Mouse (Mus musculus): ENCODE measurements at regions not wholly inside any gene's neighbourhood (a gene's known extent, or its start where the extent isn't known, plus 50 kb on each side); places are given as distances from the start of the nearest gene placed in this dataset.

- Histone ChIP-seq H3K4me1 (replicated peaks) (no peaks in the 10 kb centered on the region), H3K27ac (no peak overlapping the region), H3K27me3 (no peaks in the 10 kb centered on the region), H3K4me2 (no peak overlapping the region), H3K4me3 (replicated peaks) (no peak overlapping the region), H3K9me3 (replicated peaks) (0 out of 2 replicates have a peak, but pooled peaks cover under 1% of the 10 kb centered on the region), H3K9ac (no peak overlapping the region), H3K36me3 (no peaks in the 10 kb centered on the region)
- ATAC-seq (ENCODE audit: low read depth) (no peak), DNase-seq (no peak)
- WGBS (ENCODE audit: insufficient replicate concordance): 74% methylated on average over 10 of the region's 10 CpGs
Measured at GRCm38 (mm10) chr9:117905045-117905747, 135.1 kb upstream of the Azi2 start.

DNA sequence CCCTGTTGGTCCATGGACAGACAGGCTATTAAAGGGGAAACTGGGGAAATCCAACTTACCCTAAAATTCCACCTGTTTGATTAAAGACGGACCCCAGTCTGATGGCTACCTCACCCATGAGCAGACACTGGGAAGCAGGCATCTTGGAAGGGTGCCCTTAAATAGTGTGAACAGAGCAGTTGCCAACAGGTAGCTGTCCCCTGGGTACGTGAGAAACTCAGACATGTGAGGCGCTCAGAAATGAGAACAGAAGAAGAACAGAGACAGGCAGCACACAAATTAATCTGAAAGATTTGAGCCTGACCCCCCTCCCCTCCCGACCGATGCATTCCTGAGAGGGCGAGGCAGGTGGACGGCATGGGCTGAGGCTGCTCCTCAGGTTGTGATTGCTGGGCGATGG lies 135.7 kb upstream of the Azi2 start:
- no peaks in the 10 kb centered on the region for H3K27me3 ChIP-seq
- no peaks in the 10 kb centered on the region for H3K4me1 ChIP-seq (replicated peaks)

GRCm38 (mm10) chr9:117903025-117903424 lies 137.3 kb upstream of the Azi2 start:
- no peaks in the 10 kb centered on the region for H3K27me3 ChIP-seq
- ATAC-seq (ENCODE audit: low read depth): no peak
- no peak overlapping the region for H3K9ac ChIP-seq
- no peaks in the 10 kb centered on the region for H3K9me3 ChIP-seq (replicated peaks)
- no peak overlapping the region for H3K4me3 ChIP-seq (replicated peaks)
- H3K4me1 ChIP-seq (replicated peaks): no peaks in the 10 kb centered on the region
- DNase-seq: no peak
- H3K27ac ChIP-seq: no peak overlapping the region
- no peaks in the 10 kb centered on the region for H3K36me3 ChIP-seq
- H3K4me2 ChIP-seq: no peak overlapping the region
- 42% methylated on average over 4 of the region's 4 CpGs for WGBS (ENCODE audit: insufficient replicate concordance)

More for the DNA sequence above, 135.7 kb upstream of the Azi2 start:
- Histone ChIP-seq H3K4me3 (replicated peaks) (no peak overlapping the region), H3K36me3 (no peaks in the 10 kb centered on the region), H3K9ac (no peak overlapping the region), H3K9me3 (replicated peaks) (no peaks in the 10 kb centered on the region), H3K27ac (no peak overlapping the region), H3K4me2 (no peak overlapping the region)
- no peak for DNase-seq
- 72% methylated on average over 8 of the region's 8 CpGs for WGBS (ENCODE audit: insufficient replicate concordance)
- ATAC-seq (ENCODE audit: low read depth): no peak

GRCm38 (mm10) chr9:117902239-117902939 lies 137.9 kb upstream of the Azi2 start:
- DNase-seq (no peak), ATAC-seq (ENCODE audit: low read depth) (no peak)
- no peaks in the 10 kb centered on the region for H3K36me3 ChIP-seq
- no peaks in the 10 kb centered on the region for H3K4me1 ChIP-seq (replicated peaks)
- no peak overlapping the region for H3K4me2 ChIP-seq
- no peaks in the 10 kb centered on the region for H3K9me3 ChIP-seq (replicated peaks)
- 28% methylated on average over 20 of the region's 20 CpGs for WGBS (ENCODE audit: insufficient replicate concordance)
- no peaks in the 10 kb centered on the region for H3K27me3 ChIP-seq
- no peak overlapping the region for H3K9ac ChIP-seq
- no peak overlapping the region for H3K4me3 ChIP-seq (replicated peaks)
- H3K27ac ChIP-seq: no peak overlapping the region

GRCm38 (mm10) chr9:117900631-117901030 lies 139.7 kb upstream of the Azi2 start:
- H3K9me3 ChIP-seq (replicated peaks): no peaks in the 10 kb centered on the region
- 72% methylated on average over 12 of the region's 12 CpGs for WGBS (ENCODE audit: insufficient replicate concordance)
- H3K27me3 ChIP-seq: no peaks in the 10 kb centered on the region
- H3K4me1 ChIP-seq (replicated peaks): no peaks in the 10 kb centered on the region
- H3K27ac ChIP-seq: no peak overlapping the region
- no peaks in the 10 kb centered on the region for H3K36me3 ChIP-seq
- DNase-seq (no peak), ATAC-seq (ENCODE audit: low read depth) (no peak)
- H3K4me2 ChIP-seq: no peak overlapping the region
- no peak overlapping the region for H3K9ac ChIP-seq
- no peak overlapping the region for H3K4me3 ChIP-seq (replicated peaks)

- Histone ChIP-seq H3K4me1 (replicated peaks) (no peaks in the 10 kb centered on the region), H3K27me3 (no peaks in the 10 kb centered on the region), H3K9ac (no peak overlapping the region), H3K4me2 (no peak overlapping the region), H3K36me3 (no peaks in the 10 kb centered on the region), H3K27ac (no peak overlapping the region), H3K9me3 (replicated peaks) (no peaks in the 10 kb centered on the region), H3K4me3 (replicated peaks) (no peak overlapping the region)
- DNase-seq: no peak
- WGBS (ENCODE audit: insufficient replicate concordance): 43% methylated on average over 8 of the region's 8 CpGs
- ATAC-seq (ENCODE audit: low read depth): no peak
Measured at GRCm38 (mm10) chr9:117896517-117896916, 143.8 kb upstream of the Azi2 start.

DNA sequence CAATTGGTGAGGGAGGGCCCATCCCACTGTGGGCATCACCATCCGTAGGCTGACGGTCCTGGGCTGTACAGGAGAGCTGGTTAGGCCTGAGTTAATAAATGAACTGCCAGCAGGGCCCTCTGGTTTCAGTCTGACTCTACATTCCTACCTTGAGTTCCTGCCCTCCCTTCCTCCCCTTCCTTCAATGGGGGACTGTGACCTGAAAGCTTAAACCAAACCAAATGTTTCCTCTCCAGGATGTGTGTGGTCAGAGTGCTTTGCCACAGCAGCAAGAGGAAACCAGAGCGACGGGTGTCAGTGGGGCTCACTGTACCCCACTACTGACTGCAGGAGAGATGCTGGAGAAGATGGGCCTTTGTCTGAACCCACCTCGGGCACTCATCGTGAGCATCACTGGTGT lies 147.7 kb upstream of the Azi2 start:
- no peak for DNase-seq
- H3K27ac ChIP-seq: no peak overlapping the region
- no peak overlapping the region for H3K4me2 ChIP-seq
- H3K4me1 ChIP-seq (replicated peaks): no peaks in the 10 kb centered on the region
- ATAC-seq (ENCODE audit: low read depth): no peak
- H3K27me3 ChIP-seq: no peaks in the 10 kb centered on the region
- no peak overlapping the region for H3K9ac ChIP-seq
- H3K9me3 ChIP-seq (replicated peaks): no peaks in the 10 kb centered on the region
- H3K36me3 ChIP-seq: no peaks in the 10 kb centered on the region
- 20% methylated on average over 6 of the region's 6 CpGs for WGBS (ENCODE audit: insufficient replicate concordance)
- no peak overlapping the region for H3K4me3 ChIP-seq (replicated peaks)

DNA sequence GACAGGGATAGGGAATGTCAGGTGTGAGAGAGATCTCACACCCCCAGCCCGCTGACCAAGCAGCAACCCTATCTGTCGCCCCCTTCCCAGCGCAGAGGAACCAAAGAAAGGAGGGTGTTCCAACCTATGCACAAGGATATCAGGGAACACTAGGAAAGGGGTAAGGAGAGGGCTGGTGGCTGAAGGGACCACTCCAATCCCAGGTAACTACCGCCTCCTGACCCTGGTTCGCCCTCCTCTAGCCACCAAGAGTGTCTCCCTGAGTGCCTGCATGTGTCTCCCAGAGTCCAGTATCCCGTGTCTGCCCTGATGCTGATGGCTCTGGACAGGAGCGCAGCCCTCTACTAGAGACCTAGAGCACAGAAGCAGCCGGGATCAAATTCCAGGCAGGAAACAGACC lies 167.1 kb upstream of the Azi2 start:
- Histone ChIP-seq H3K27ac (no peak overlapping the region), H3K4me2 (peak overlapping the region; percentile 63), H3K36me3 (no peaks in the 10 kb centered on the region), H3K4me1 (replicated peaks) (no peaks in the 10 kb centered on the region; the same call in 1 of the 2 replicates), H3K9me3 (replicated peaks) (no peaks in the 10 kb centered on the region), H3K4me3 (replicated peaks) (no peak overlapping the region), H3K27me3 (peaks cover 42% of the 10 kb centered on the region), H3K9ac (no peak overlapping the region)
- WGBS (ENCODE audit: insufficient replicate concordance): 26% methylated on average over 8 of the region's 8 CpGs
- no peak for ATAC-seq (ENCODE audit: low read depth)
- no peak for DNase-seq

GRCm38 (mm10) chr9:117872387-117873081 lies 167.8 kb upstream of the Azi2 start:
- DNase-seq (no peak), ATAC-seq (ENCODE audit: low read depth) (no peak)
- Histone ChIP-seq H3K9ac (no peak overlapping the region), H3K27me3 (peaks cover 42% of the 10 kb centered on the region), H3K9me3 (replicated peaks) (no peaks in the 10 kb centered on the region), H3K4me3 (replicated peaks) (peak overlapping the region; percentile 42), H3K4me1 (replicated peaks) (no peaks in the 10 kb centered on the region; the same call in 1 of the 2 replicates), H3K27ac (no peak overlapping the region), H3K36me3 (no peaks in the 10 kb centered on the region), H3K4me2 (peak overlapping the region; percentile 63)
- 2% methylated on average over 56 of the region's 70 CpGs for WGBS (ENCODE audit: insufficient replicate concordance)

- Histone ChIP-seq H3K9me3 (replicated peaks) (no peaks in the 10 kb centered on the region), H3K4me1 (replicated peaks) (no peaks in the 10 kb centered on the region; the same call in 1 of the 2 replicates), H3K4me3 (replicated peaks) (peak overlapping the region; percentile 42), H3K36me3 (no peaks in the 10 kb centered on the region), H3K27me3 (peaks cover 42% of the 10 kb centered on the region), H3K9ac (no peak overlapping the region), H3K4me2 (peak overlapping the region; percentile 63), H3K27ac (no peak overlapping the region)
- DNase-seq (no peak), ATAC-seq (ENCODE audit: low read depth) (no peak)
- 3% methylated on average over 15 of the region's 15 CpGs for WGBS (ENCODE audit: insufficient replicate concordance)
Measured at GRCm38 (mm10) chr9:117872021-117872386, 168.3 kb upstream of the Azi2 start.

DNA sequence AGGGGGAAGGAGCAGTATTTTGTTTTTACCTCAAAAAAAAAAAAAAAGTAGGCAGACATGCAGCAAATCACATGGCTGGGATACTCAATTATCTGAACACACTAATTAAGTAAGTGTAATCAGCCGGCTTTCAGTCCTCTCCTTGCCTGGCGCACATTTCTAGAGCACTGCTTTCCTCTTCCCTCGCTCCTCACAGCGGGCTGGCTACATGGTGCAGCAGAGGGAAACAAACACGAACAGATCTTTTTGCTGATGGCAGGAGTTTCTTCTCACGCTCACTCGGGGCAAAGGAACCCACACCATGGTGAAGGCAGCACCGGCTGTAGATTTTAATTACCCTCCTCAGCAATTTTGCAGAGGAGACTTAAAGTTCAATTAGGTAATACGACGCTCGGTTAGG lies 169.7 kb upstream of the Azi2 start:
- DNase-seq (no peak), ATAC-seq (ENCODE audit: low read depth) (no peak)
- Histone ChIP-seq H3K4me1 (replicated peaks) (no peaks in the 10 kb centered on the region; the same call in 1 of the 2 replicates), H3K27ac (no peak overlapping the region), H3K4me3 (replicated peaks) (no peak overlapping the region), H3K36me3 (no peaks in the 10 kb centered on the region), H3K4me2 (no peak overlapping the region), H3K9me3 (replicated peaks) (no peaks in the 10 kb centered on the region), H3K27me3 (peaks cover 42% of the 10 kb centered on the region), H3K9ac (no peak overlapping the region)
- 63% methylated on average over 11 of the region's 11 CpGs for WGBS (ENCODE audit: insufficient replicate concordance)
